Comparison of ENCODE assay signal across 8 mouse cellular contexts in genomic region chr5:34210279-34210678, GRCm38 (mm10). TPM values are rescaled to one million over a fixed set of nuclear protein-coding genes. Genes with fewer than 3 reads are reported as not detected.
DNase-seq lines count a peak whose midpoint lies in the region; ATAC-seq and TF ChIP-seq lines count a peak whose summit lies in the region.

No protein-coding gene starts in this region.

- no peak overlapping the region for H3K27ac ChIP-seq in forebrain, embryonic 10.5 days
- H3K27ac ChIP-seq in layer of hippocampus, adult 2 months, result no peak overlapping the region
- H3K27ac ChIP-seq in lung, postnatal 0 days (ENCODE audit: low read length), result no peak overlapping the region

- TF ChIP-seq CTCF in layer of hippocampus, adult 2 months (conservative IDR thresholded peaks at IDR 0.05), result peak; percentile 98
- peak; percentile 99 for TF ChIP-seq CTCF in lung, postnatal 0 days (IDR thresholded peaks at IDR 0.05)

- DNase-seq in MEL-GATA-1-ER (ENCODE audit: extremely low read depth, low read depth), result peak; percentile 74
- DNase-seq in c-Kit-positive CD71-positive TER-119-negative erythroid progenitor cells, embryonic 14.5 days (ENCODE audit: low read depth), result peak; percentile 56
- DNase-seq in forebrain, embryonic 10.5 days (ENCODE audit: extremely low spot score, low spot score), result peak; percentile 80
- DNase-seq in layer of hippocampus, adult 2 months (ENCODE audit: low spot score in 2 of 2), result peak; percentile 79 to 90
- peak; percentile 92 for DNase-seq in lung, postnatal 0 days (ENCODE audit: low spot score)
- peak; percentile 92 for DNase-seq in retina, embryonic 14.5 days (ENCODE audit: low spot score)
- DNase-seq in thymus, postnatal 36 days, result peak; percentile 78 to 83

- ATAC-seq in hematopoietic stem cell, adult 5-6 weeks (replicated peaks in 1 of 2; ENCODE audit: insufficient read depth in 1 of 2, low FRiP score in 2 of 2, low TSS enrichment in 1 of 2, low read depth in 1 of 2, poor library complexity in 2 of 2, severe bottlenecking in 2 of 2), result peak; percentile 87 to 95
- ATAC-seq in lung, postnatal 0 days, result peak; percentile 83

- no peaks in the 10 kb centered on the region for H3K9me3 ChIP-seq in forebrain, embryonic 10.5 days
- H3K9me3 ChIP-seq in lung, postnatal 0 days (ENCODE audit: low read length), result no peaks in the 10 kb centered on the region

- H3K4me2 ChIP-seq in lung, postnatal 0 days (replicated peaks; ENCODE audit: low read depth, low read length), result no peak overlapping the region

- no peak for TF ChIP-seq EP300 in lung, postnatal 0 days (IDR thresholded peaks at IDR 0.05)

- H3K36me3 ChIP-seq in forebrain, embryonic 10.5 days (replicated peaks), result no peaks in the 10 kb centered on the region
- no peaks in the 10 kb centered on the region for H3K36me3 ChIP-seq in lung, postnatal 0 days (ENCODE audit: insufficient read depth, low read length)

- WGBS in forebrain, embryonic 10.5 days, result 0% methylated on average over 1 of the region's 1 CpGs
- WGBS in lung, postnatal 0 days, result 0% methylated on average over 1 of the region's 1 CpGs

- H3K9ac ChIP-seq in lung, postnatal 0 days (replicated peaks; ENCODE audit: low read depth), result no peak overlapping the region

- H3K4me3 ChIP-seq in forebrain, embryonic 10.5 days, result no peak overlapping the region
- no peak overlapping the region for H3K4me3 ChIP-seq in layer of hippocampus, adult 2 months
- no peak overlapping the region for H3K4me3 ChIP-seq in lung, postnatal 0 days (ENCODE audit: low read depth, low read length)

- no peaks in the 10 kb centered on the region for H3K27me3 ChIP-seq in forebrain, embryonic 10.5 days (ENCODE audit: poor library complexity, severe bottlenecking)
- no peaks in the 10 kb centered on the region for H3K27me3 ChIP-seq in lung, postnatal 0 days (replicated peaks; ENCODE audit: insufficient read depth, low read length)

- H3K4me1 ChIP-seq in forebrain, embryonic 10.5 days, result 0 out of 2 replicates have a peak, but pooled peaks cover 6% of the 10 kb centered on the region
- no peaks in the 10 kb centered on the region for H3K4me1 ChIP-seq in lung, postnatal 0 days (ENCODE audit: insufficient read depth, low read depth, low read length)

RNA-seq across cellular contexts. Expression of gene Mxd4, which starts 22.8 kb away (rescaled TPM):
- polyA plus RNA-seq in forebrain, embryonic 10.5 days (2016; fragmentation: Nextera tagmentation; extraction: Ambion mirVana), result 11.1 and 14.6 TPM in 2 replicates
- total RNA-seq in hematopoietic stem cell, adult 5-6 weeks (2017), result 29.2 and 40.0 TPM in 2 replicates
- 10 to 100 TPM; 84.9 to 94.7 TPM for total RNA-seq in layer of hippocampus, adult 2 months (2021)
- polyA plus RNA-seq in lung, postnatal 0 days (2015; fragmentation: Nextera tagmentation; extraction: Ambion mirVana), result 65.1 and 68.2 TPM in 2 replicates

RNA-seq across cellular contexts. Expression of gene Haus3, which starts 41.0 kb away (rescaled TPM):
- polyA plus RNA-seq in forebrain, embryonic 10.5 days (2016; fragmentation: Nextera tagmentation; extraction: Ambion mirVana), result 53.8 and 59.4 TPM in 2 replicates
- total RNA-seq in hematopoietic stem cell, adult 5-6 weeks (2017), result 121 and 173 TPM in 2 replicates
- 1 to 10 TPM; 6.4 to 7.3 TPM for total RNA-seq in layer of hippocampus, adult 2 months (2021)
- 8.2 and 8.6 TPM in 2 replicates for polyA plus RNA-seq in lung, postnatal 0 days (2015; fragmentation: Nextera tagmentation; extraction: Ambion mirVana)

RNA-seq across cellular contexts. Expression of gene Poln, which starts 41.0 kb away (rescaled TPM):
- polyA plus RNA-seq in forebrain, embryonic 10.5 days (2016; fragmentation: Nextera tagmentation; extraction: Ambion mirVana), result 0.77 and 0.89 TPM in 2 replicates
- 2.9 TPM in 1 of 2 replicates, not detected in the other for total RNA-seq in hematopoietic stem cell, adult 5-6 weeks (2017)
- total RNA-seq in layer of hippocampus, adult 2 months (2021), result 1 to 10 TPM in 1 of 2 experiments, under 1 TPM in 1; 0.61 to 1.0 TPM
- polyA plus RNA-seq in lung, postnatal 0 days (2015; fragmentation: Nextera tagmentation; extraction: Ambion mirVana), result 0.63 and 0.99 TPM in 2 replicates

Comparison
In these comparisons a context has a peak if more than half of its experiments do, and no peak if none do; other contexts are left out.
1. RNA of gene Haus3, which starts 41.0 kb away (total RNA-seq): 121 to 173 TPM in hematopoietic stem cell, adult 5-6 weeks; 6.4 to 7.3 TPM in layer of hippocampus, adult 2 months; every median in the first group is over 10 times any median in the second.
2. Peak in every context shown above with its lines, with median percentiles within 50 percentile points of each other: DNase-seq.